Mouse (Mus musculus): ENCODE measurements around the gene Gm364. TPM values are rescaled to one million over a fixed set of nuclear protein-coding genes. Genes with fewer than 3 reads are reported as not detected.

The Gm364 gene
- total RNA-seq, 1 experiment: 7.9 TPM

DNA sequence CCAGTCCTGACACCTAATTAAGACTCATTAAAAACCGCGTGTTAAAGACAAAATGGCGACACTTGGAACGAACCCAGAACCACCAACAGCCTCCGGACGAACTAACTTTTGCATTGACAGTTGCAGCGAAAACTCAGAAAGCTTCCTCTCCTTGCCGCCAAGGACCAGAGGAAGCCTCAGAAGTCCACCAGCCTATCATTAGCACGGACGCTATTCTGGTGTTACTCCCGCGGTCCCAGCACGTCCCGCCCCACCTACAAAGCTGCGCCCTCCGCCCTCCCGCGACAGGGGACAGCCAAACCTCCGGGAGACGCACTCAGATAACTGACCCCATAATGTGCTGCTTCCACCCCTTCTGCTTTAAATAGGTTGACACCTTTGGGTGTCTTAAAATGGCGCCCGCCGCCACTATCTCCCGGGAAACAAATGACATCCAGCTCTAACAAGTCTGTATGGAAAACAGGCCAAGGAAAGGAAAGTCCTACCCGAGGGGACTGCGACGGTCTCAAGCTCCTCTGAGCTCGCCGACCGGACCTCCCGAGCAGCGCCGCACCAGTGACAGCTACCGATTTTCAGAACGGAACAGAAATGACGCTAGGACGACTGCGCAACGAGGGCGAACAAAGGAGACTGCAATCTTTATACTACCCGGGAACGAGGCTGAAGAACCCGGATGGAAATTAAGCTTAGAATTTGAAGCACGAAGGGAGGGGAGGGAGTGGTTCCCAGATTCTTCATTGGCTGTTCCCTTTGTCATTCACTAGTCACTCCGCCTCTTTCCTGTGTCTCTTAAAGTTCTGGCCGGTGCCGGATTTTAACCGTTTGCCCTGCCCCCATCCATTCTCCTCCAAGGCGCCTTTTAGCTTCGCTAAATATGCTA is 16.3 kb upstream of the Gm364 start, which contains the start of gene Rbmx:
TSS of gene Rbmx (minus strand) at position 670 of the 880 bp plus-strand sequence.
- in situ Hi-C loops (cut with MboI; ENCODE audit: low sequenced_read_pairs in 2 of 2, unreplicated experiment in 2 of 2): no loop called here
- DNase-seq (ENCODE audit: low read depth, low spot score): peak; percentile 76
- peaks cover 16% of the 10 kb centered on the region for H3K36me3 ChIP-seq (ENCODE audit: control insufficient read depth, insufficient read depth, low read length, poor library complexity, severe bottlenecking)
- H3K4me1 ChIP-seq (ENCODE audit: control insufficient read depth in 2 of 2, insufficient read depth in 2 of 2, low read length in 2 of 2, poor library complexity in 1 of 2): no peaks in the 10 kb centered on the region; a peak in 1 of 4 replicates
- H3K9ac ChIP-seq (ENCODE audit: insufficient read depth, low read depth, low read length, poor library complexity, severe bottlenecking): peak within 1 kb of the TSS; percentile 95
- TF ChIP-seq MAFK (IDR thresholded peaks at IDR 0.05; ENCODE audit: insufficient read depth, low read depth, low read length) (no peak), ZC3H11A (IDR thresholded peaks at IDR 0.05; ENCODE audit: borderline replicate concordance, low read depth, low read length) (no peak), HCFC1 (IDR thresholded peaks at IDR 0.05; ENCODE audit: borderline replicate concordance, insufficient read depth, low read length) (peak; percentile 48; the same call in 1 of the 2 replicates), CHD2 (IDR thresholded peaks at IDR 0.05; ENCODE audit: low read depth, low read length) (0 out of 2 replicates have a peak, but pooled peaks have one; percentile 27)
- peak within 1 kb of the TSS; percentile 72 to 93 for H3K4me3 ChIP-seq (ENCODE audit: insufficient read depth in 1 of 2, low read depth in 1 of 2, low read length in 2 of 2, poor library complexity in 1 of 2, severe bottlenecking in 1 of 2)
- no peaks in the 10 kb centered on the region for H3K9me3 ChIP-seq (ENCODE audit: control insufficient read depth, insufficient read depth, low read depth, low read length)
- H3K27ac ChIP-seq (ENCODE audit: insufficient read depth, low read depth, low read length, poor library complexity, severe bottlenecking): peak within 1 kb of the TSS; percentile 77

DNA sequence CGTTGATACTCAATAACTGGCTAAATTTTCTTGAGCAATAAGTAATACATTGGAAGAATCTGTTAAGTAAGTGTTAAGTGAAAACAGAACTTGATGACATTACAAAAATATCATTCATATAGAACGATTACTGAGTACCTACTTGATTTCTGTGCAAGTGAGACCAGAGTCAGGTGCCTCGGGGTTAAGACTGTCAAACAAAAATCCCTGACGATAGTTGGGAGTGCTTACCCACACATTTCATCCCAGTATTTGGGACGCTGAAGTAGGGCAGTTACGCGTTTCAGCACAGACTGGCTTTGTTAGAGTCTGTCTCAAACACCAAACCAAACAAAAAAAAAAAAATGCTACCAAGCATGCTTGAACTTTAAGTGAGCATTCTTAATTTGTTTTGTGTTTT is 15.5 kb upstream of the Gm364 start:
- DNase-seq (ENCODE audit: low read depth, low spot score): no peak

DNA sequence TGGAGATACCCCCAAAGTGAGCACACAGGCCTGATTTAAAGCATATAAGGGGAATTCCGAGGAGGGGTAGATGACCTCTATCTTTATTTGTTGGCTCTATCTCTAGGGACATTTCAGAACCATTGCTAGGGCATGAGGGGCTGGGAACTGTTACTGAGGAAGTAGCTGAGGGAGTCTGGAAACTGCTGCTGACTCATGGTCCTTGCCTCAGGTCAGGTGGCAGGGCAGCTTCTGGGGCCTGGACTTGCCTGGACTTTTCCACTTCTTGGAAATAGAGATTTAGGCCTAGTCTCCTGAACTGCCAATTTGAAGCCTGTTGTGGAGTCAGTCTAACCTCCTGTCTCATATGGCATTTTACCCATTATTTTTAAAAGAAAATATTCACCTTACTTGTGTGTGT is 7.6 kb upstream of the Gm364 start:
- in situ Hi-C loops (cut with MboI; ENCODE audit: low sequenced_read_pairs in 2 of 2, unreplicated experiment in 2 of 2): no loop called here
- Histone ChIP-seq H3K9ac (ENCODE audit: insufficient read depth, low read depth, low read length, poor library complexity, severe bottlenecking) (no peak overlapping the region), H3K4me3 (ENCODE audit: insufficient read depth in 1 of 2, low read depth in 1 of 2, low read length in 2 of 2, poor library complexity in 1 of 2, severe bottlenecking in 1 of 2) (no peak overlapping the region), H3K36me3 (ENCODE audit: control insufficient read depth, insufficient read depth, low read length, poor library complexity, severe bottlenecking) (no peaks in the 10 kb centered on the region), H3K9me3 (ENCODE audit: control insufficient read depth, insufficient read depth, low read depth, low read length) (no peaks in the 10 kb centered on the region), H3K27ac (ENCODE audit: insufficient read depth, low read depth, low read length, poor library complexity, severe bottlenecking) (no peak overlapping the region), H3K4me1 (ENCODE audit: control insufficient read depth in 2 of 2, insufficient read depth in 2 of 2, low read length in 2 of 2, poor library complexity in 1 of 2) (no peaks in the 10 kb centered on the region)
- TF ChIP-seq ZNF384 (IDR thresholded peaks at IDR 0.05; ENCODE audit: low read depth, low read length): no peak
- DNase-seq (ENCODE audit: low read depth, low spot score): no peak

More for the DNA sequence above, 15.5 kb upstream of the Gm364 start:
- no peak overlapping the region for H3K9ac ChIP-seq (ENCODE audit: insufficient read depth, low read depth, low read length, poor library complexity, severe bottlenecking)
- no peaks in the 10 kb centered on the region; a peak in 1 of 4 replicates for H3K4me1 ChIP-seq (ENCODE audit: control insufficient read depth in 2 of 2, insufficient read depth in 2 of 2, low read length in 2 of 2, poor library complexity in 1 of 2)
- peaks cover 16% of the 10 kb centered on the region for H3K36me3 ChIP-seq (ENCODE audit: control insufficient read depth, insufficient read depth, low read length, poor library complexity, severe bottlenecking)
- H3K4me3 ChIP-seq (ENCODE audit: insufficient read depth in 1 of 2, low read depth in 1 of 2, low read length in 2 of 2, poor library complexity in 1 of 2, severe bottlenecking in 1 of 2): peak overlapping the region in 1 of 2 experiments; percentile 53; a peak in 1 of 4 replicates
- H3K27ac ChIP-seq (ENCODE audit: insufficient read depth, low read depth, low read length, poor library complexity, severe bottlenecking): no peak overlapping the region
- in situ Hi-C loops (cut with MboI; ENCODE audit: low sequenced_read_pairs in 2 of 2, unreplicated experiment in 2 of 2): no loop called here
- H3K9me3 ChIP-seq (ENCODE audit: control insufficient read depth, insufficient read depth, low read depth, low read length): no peaks in the 10 kb centered on the region
- no peak for TF ChIP-seq CHD2 (IDR thresholded peaks at IDR 0.05; ENCODE audit: low read depth, low read length)
- TF ChIP-seq ZNF384 (IDR thresholded peaks at IDR 0.05; ENCODE audit: low read depth, low read length): no peak
- TF ChIP-seq HCFC1 (IDR thresholded peaks at IDR 0.05; ENCODE audit: borderline replicate concordance, insufficient read depth, low read length): no peak
- no peak for TF ChIP-seq MAFK (IDR thresholded peaks at IDR 0.05; ENCODE audit: insufficient read depth, low read depth, low read length)
- TF ChIP-seq ZC3H11A (IDR thresholded peaks at IDR 0.05; ENCODE audit: borderline replicate concordance, low read depth, low read length): no peak

DNA sequence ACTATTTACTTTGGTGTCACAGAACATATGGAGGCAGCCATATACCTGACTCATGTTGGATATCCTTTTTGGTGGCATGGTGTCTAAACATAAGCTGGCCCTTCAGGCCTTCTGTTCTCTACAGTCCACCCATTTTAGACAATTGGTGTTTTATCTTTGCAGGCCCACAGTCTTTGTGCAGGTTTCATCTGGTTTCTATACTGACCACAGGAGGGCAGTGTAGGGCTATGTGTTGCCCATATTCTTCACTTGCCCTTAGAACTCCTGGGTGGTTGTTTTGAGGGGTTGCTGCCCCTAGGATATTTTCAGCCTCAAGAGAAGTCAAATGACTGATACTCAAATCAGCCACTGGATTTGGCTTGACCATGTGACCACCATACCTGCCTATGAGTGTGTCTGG is 5.3 kb upstream of the Gm364 start:
- Histone ChIP-seq H3K36me3 (ENCODE audit: control insufficient read depth, insufficient read depth, low read length, poor library complexity, severe bottlenecking) (no peaks in the 10 kb centered on the region), H3K9me3 (ENCODE audit: control insufficient read depth, insufficient read depth, low read depth, low read length) (no peaks in the 10 kb centered on the region), H3K4me1 (ENCODE audit: control insufficient read depth in 2 of 2, insufficient read depth in 2 of 2, low read length in 2 of 2, poor library complexity in 1 of 2) (no peaks in the 10 kb centered on the region), H3K27ac (ENCODE audit: insufficient read depth, low read depth, low read length, poor library complexity, severe bottlenecking) (no peak overlapping the region), H3K4me3 (ENCODE audit: insufficient read depth in 1 of 2, low read depth in 1 of 2, low read length in 2 of 2, poor library complexity in 1 of 2, severe bottlenecking in 1 of 2) (no peak overlapping the region), H3K9ac (ENCODE audit: insufficient read depth, low read depth, low read length, poor library complexity, severe bottlenecking) (no peak overlapping the region)
- no peak for DNase-seq (ENCODE audit: low read depth, low spot score)
- TF ChIP-seq HCFC1 (IDR thresholded peaks at IDR 0.05; ENCODE audit: borderline replicate concordance, insufficient read depth, low read length): no peak
- TF ChIP-seq ZC3H11A (IDR thresholded peaks at IDR 0.05; ENCODE audit: borderline replicate concordance, low read depth, low read length): no peak
- no peak for TF ChIP-seq ZNF384 (IDR thresholded peaks at IDR 0.05; ENCODE audit: low read depth, low read length)
- TF ChIP-seq CHD2 (IDR thresholded peaks at IDR 0.05; ENCODE audit: low read depth, low read length): no peak
- TF ChIP-seq MAFK (IDR thresholded peaks at IDR 0.05; ENCODE audit: insufficient read depth, low read depth, low read length): no peak
- in situ Hi-C loops (cut with MboI; ENCODE audit: low sequenced_read_pairs in 2 of 2, unreplicated experiment in 2 of 2): no loop called here
